Mouse (Mus musculus) midbrain, embryonic 12.5 days (tissue): ENCODE measurements around the gene Cx3cr1. TPM values are rescaled to one million over a fixed set of nuclear protein-coding genes. Genes with fewer than 3 reads are reported as not detected.
"Not testable (repeated sequence)": the region's sequence is repeated elsewhere in the genome, so short reads cannot be mapped to it uniquely, and the experiment has no call there.

Experiments
- ATAC-seq: fragments of 200-750 bp; cut with Nextera tagmentation; 2 replicates; pipeline ENCODE4 v1.8.0; 2017; ENCODE audit warnings: low read depth, moderate TSS enrichment, moderate library complexity; ENCODE audit not compliant: low FRiP score
- H3K27ac ChIP-seq: fragments of 300-500 bp; sonication (generic); replicated peaks from 2 replicates; pipeline ENCODE4 v1.5.1; 2016; ENCODE audit warnings: mild to moderate bottlenecking
- H3K27me3 ChIP-seq: fragments of 300-500 bp; sonication (generic); 2 replicates; pipeline ENCODE4 v1.6.1; 2016; ENCODE audit warnings: mild to moderate bottlenecking
- H3K36me3 ChIP-seq: fragments of 300-500 bp; sonication (generic); 2 replicates; pipeline ENCODE4 v1.6.1; 2016
- H3K4me1 ChIP-seq: fragments of 300-500 bp; sonication (generic); 2 replicates; pipeline ENCODE4 v1.6.1; 2016
- H3K4me2 ChIP-seq: fragments of 300-500 bp; sonication (generic); replicated peaks from 2 replicates; pipeline ENCODE4 v1.6.1; 2016; ENCODE audit warnings: mild to moderate bottlenecking, moderate library complexity
- H3K4me3 ChIP-seq: fragments of 300-500 bp; sonication (generic); 2 replicates; pipeline ENCODE4 v1.5.1; 2016; ENCODE audit warnings: mild to moderate bottlenecking
- H3K9ac ChIP-seq: fragments of 300-500 bp; sonication (generic); replicated peaks from 2 replicates; pipeline ENCODE4 v1.6.1; 2016; ENCODE audit warnings: mild to moderate bottlenecking, moderate library complexity
- H3K9me3 ChIP-seq: fragments of 300-500 bp; sonication (generic); 2 replicates; pipeline ENCODE4 v1.6.1; 2016; ENCODE audit warnings: mild to moderate bottlenecking
- WGBS: fragments of 180-500 bp; shearing (Covaris S2); methylation state at CpG from one replicate; pipeline ENCODE4 v1.1.7; 2016; 5-methylcytosine and 5-hydroxymethylcytosine counted together
- polyA plus RNA-seq: library from polyadenylated mRNA; unstranded; fragments of >200 nt; fragmentation: Nextera tagmentation; extraction: Ambion mirVana; gene quantifications from 2 replicates; pipeline ENCODE4 v1.2.1, GENCODE M21; 2016

Cx3cr1 gene
- 7.0 and 7.7 TPM in 2 replicates for polyA plus RNA-seq

DNA sequence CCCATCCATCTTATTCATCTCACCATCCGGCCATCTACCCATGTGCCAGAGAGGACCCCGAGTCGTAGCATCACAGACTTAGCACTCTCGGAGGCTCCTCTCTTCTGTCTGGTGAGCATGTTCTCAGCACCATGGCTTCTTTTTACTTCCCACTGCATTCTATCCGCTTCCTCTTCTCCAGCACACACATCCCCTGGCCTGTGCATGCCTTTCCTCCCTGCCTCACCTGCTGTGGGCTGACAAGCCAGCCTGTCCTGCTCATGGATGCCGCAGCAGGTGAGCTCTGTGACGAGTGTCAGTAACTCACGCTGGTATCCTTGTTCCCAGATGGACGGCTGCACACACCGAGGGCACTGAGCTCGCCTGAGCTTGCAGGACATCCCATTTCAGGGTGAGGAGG, at the start of gene Cx3cr1:
Gene Cx3cr1, minus strand, starts transcription at position 101 of the 400 bp plus-strand sequence.
- Histone ChIP-seq H3K27ac (no peak within 1 kb of the TSS), H3K9ac (no peak within 1 kb of the TSS), H3K9me3 (no peaks in the 10 kb centered on the region), H3K4me3 (no peak within 1 kb of the TSS), H3K4me1 (no peaks in the 10 kb centered on the region), H3K36me3 (no peaks in the 10 kb centered on the region), H3K4me2 (no peak within 1 kb of the TSS), H3K27me3 (no peaks in the 10 kb centered on the region; the same call in none of the 2 replicates)
- 87% methylated on average over 11 of the region's 11 CpGs for WGBS
- no peak for ATAC-seq

GRCm38 (mm10) chr9:120118212-120118611, 48.5 kb upstream of the Cx3cr1 start:
- Histone ChIP-seq H3K27ac (no peak overlapping the region), H3K4me2 (no peak overlapping the region), H3K9me3 (no peaks in the 10 kb centered on the region), H3K9ac (no peak overlapping the region), H3K4me3 (no peak overlapping the region), H3K27me3 (no peaks in the 10 kb centered on the region), H3K4me1 (no peaks in the 10 kb centered on the region), H3K36me3 (peaks cover 58% of the 10 kb centered on the region)
- WGBS = 93% methylated on average over 4 of the region's 4 CpGs
- no peak for ATAC-seq

DNA sequence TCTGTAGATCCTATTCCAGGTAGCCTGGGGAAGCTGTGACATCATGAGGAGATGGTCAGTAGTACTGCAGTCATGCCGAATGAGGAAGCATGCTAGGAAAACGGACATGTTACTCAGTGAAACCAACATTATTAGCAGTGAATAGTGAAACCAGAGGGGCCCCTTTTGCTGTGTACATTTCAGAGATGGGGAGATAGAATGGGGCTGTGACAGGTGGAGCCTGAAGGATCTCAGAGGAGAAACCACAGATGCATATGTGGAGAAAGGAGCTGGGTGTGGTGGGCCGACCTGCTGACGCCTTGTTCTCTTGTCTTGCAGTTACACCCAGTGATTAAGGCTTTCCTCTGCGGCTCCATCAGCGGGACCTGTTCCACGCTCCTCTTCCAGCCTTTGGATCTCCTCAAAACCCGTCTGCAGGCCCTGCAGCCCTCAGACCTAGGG, 46.5 kb upstream of the Cx3cr1 start:
- H3K4me3 ChIP-seq = no peak overlapping the region
- no peak overlapping the region for H3K27ac ChIP-seq
- H3K36me3 ChIP-seq = peaks cover 44% of the 10 kb centered on the region
- H3K27me3 ChIP-seq = no peaks in the 10 kb centered on the region
- WGBS = 91% methylated on average over 8 of the region's 8 CpGs
- H3K4me1 ChIP-seq = peaks cover 3% of the 10 kb centered on the region
- H3K9me3 ChIP-seq = no peaks in the 10 kb centered on the region
- no peak overlapping the region for H3K4me2 ChIP-seq
- no peak overlapping the region for H3K9ac ChIP-seq
- no peak for ATAC-seq

- no peak overlapping the region for H3K4me3 ChIP-seq
- H3K4me1 ChIP-seq = peaks cover 7% of the 10 kb centered on the region
- ATAC-seq = no peak
- no peak overlapping the region for H3K4me2 ChIP-seq
- WGBS = 79% methylated on average over 5 of the region's 5 CpGs
- H3K9me3 ChIP-seq = no peaks in the 10 kb centered on the region
- no peaks in the 10 kb centered on the region for H3K27me3 ChIP-seq
- no peak overlapping the region for H3K9ac ChIP-seq
- peaks cover 38% of the 10 kb centered on the region for H3K36me3 ChIP-seq
- no peak overlapping the region for H3K27ac ChIP-seq
Measured at GRCm38 (mm10) chr9:120115580-120115979, 45.9 kb upstream of the Cx3cr1 start.

GRCm38 (mm10) chr9:120114789-120115151, 45.1 kb upstream of the Cx3cr1 start:
- Histone ChIP-seq H3K9ac (no peak overlapping the region), H3K4me3 (no peak overlapping the region), H3K27ac (no peak overlapping the region), H3K4me1 (peaks cover 7% of the 10 kb centered on the region), H3K4me2 (no peak overlapping the region), H3K36me3 (peaks cover 30% of the 10 kb centered on the region), H3K9me3 (no peaks in the 10 kb centered on the region), H3K27me3 (no peaks in the 10 kb centered on the region)
- WGBS = 95% methylated on average over 2 of the region's 2 CpGs
- ATAC-seq = no peak

DNA sequence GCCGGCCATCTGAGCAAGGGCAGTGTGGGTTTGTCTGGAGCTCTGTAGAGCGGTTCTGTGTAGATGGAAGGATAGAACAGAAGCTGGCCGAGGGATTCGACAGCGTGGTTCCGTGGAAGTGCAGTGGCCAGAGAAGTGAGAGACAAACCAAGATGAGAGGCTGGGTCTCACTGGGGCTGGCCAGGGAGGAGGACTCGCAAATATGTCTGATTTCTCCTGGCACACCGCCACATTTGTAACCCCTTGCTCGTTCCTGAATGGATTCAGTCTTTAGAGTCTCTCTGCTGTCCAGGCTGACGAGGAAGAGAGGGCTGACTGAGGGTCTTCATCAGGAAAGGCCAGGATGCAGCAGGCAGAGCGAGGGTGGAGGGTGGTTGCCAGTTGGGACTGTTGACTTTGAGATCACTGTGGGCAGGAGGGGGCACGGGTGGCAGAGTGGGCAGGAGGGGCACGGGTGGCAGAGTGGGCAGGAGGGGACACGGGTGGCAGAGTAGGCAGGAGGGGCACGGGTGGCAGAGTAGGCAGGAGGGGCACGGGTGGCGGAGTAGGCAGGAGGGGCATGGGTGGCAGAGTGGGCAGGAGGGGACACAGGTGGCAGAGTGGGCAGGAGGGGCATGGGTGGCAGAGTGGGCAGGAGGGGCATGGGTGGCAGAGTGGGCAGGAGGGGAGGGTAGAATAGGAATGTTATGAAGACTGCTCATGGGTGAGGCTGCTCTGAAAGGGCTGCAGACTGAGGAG, 44.5 kb upstream of the Cx3cr1 start:
- 94% methylated on average over 17 of the region's 17 CpGs for WGBS
- H3K4me1 ChIP-seq = peaks cover 7% of the 10 kb centered on the region
- no peak for ATAC-seq
- H3K4me3 ChIP-seq = no peak overlapping the region
- H3K27ac ChIP-seq = no peak overlapping the region
- peaks cover 26% of the 10 kb centered on the region for H3K36me3 ChIP-seq
- H3K9ac ChIP-seq = no peak overlapping the region
- no peaks in the 10 kb centered on the region for H3K9me3 ChIP-seq
- H3K4me2 ChIP-seq = no peak overlapping the region
- no peaks in the 10 kb centered on the region for H3K27me3 ChIP-seq

GRCm38 (mm10) chr9:120113456-120113855, 43.8 kb upstream of the Cx3cr1 start:
- no peaks in the 10 kb centered on the region for H3K27me3 ChIP-seq
- H3K9me3 ChIP-seq = no peaks in the 10 kb centered on the region
- H3K4me1 ChIP-seq = peaks cover 7% of the 10 kb centered on the region
- H3K4me2 ChIP-seq = no peak overlapping the region
- no peak overlapping the region for H3K9ac ChIP-seq
- H3K27ac ChIP-seq = no peak overlapping the region
- H3K36me3 ChIP-seq = peaks cover 21% of the 10 kb centered on the region
- no peak for ATAC-seq
- no peak overlapping the region for H3K4me3 ChIP-seq
- 96% methylated on average over 7 of the region's 7 CpGs for WGBS

DNA sequence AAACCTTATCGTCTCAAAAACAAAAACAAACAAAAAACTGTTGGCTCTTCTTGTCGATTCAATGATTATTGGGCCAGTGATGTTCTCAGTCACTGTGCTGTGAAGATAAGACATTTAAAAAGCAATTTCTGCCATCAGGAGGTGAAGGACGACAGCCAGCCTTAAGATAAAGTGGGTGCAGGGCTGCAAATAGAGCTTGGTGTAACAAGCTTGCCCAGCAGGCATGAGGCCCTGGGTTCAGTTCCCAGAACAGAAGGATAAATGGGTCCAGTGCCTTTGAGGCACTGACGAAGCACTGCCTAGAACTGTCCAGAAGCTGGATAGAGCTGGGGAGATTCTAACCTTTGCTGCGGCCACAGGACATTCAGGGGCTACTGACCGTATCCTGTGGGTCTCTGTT, 42.8 kb upstream of the Cx3cr1 start:
- Histone ChIP-seq H3K4me2 (no peak overlapping the region), H3K4me1 (peaks cover 7% of the 10 kb centered on the region), H3K9me3 (no peaks in the 10 kb centered on the region), H3K36me3 (peaks cover 11% of the 10 kb centered on the region), H3K9ac (no peak overlapping the region), H3K4me3 (no peak overlapping the region), H3K27ac (no peak overlapping the region), H3K27me3 (no peaks in the 10 kb centered on the region)
- no peak for ATAC-seq
- 94% methylated on average over 6 of the region's 6 CpGs for WGBS

DNA sequence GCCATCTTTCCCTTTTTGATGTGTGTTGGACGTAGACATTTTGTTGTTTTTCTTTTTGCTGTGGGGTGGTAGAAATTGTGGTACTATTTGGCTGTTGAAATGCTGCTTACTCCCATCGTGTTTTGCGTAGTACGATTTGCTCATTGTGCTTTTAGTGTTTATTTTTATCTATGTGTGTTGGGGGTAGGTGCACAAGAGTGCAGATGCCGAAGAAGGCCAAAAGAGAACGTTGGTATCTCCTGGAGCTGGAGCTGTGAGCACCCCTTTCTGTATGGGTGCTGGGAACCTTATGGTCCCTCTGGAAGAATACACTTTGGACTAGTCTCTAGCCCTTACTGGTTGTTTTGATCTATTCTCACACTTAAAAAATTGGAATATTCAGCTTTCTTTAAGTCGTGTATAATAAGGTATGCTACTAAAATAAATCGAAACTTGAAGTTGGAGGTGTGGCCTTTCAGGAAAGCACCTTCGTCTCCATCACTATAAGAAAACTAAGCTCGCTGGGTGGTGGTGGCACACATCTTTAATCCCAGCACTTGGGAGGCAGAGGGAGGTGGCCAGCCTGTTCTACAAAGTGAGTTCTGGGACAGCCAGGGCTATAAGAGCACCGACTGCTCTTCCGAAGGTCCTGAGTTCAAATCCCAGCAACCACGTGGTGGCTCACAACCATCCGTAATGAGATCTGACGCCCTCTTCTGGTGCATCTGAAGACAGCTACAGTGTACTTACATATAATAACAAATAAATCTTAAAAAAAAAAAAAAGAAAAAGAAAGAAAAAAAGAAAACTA, 41.7 kb upstream of the Cx3cr1 start:
- H3K9me3 ChIP-seq = no peaks in the 10 kb centered on the region
- H3K4me3 ChIP-seq = peak overlapping the region; percentile 84
- 0 out of 2 replicates have a peak overlapping the region, but pooled peaks have one; percentile 4 for H3K9ac ChIP-seq
- peak overlapping the region; percentile 92 for H3K27ac ChIP-seq
- no peak for ATAC-seq
- H3K27me3 ChIP-seq = no peaks in the 10 kb centered on the region
- H3K4me1 ChIP-seq = peaks cover 7% of the 10 kb centered on the region
- 84% methylated on average over 15 of the region's 15 CpGs for WGBS
- peak overlapping the region; percentile 58 for H3K4me2 ChIP-seq
- no peaks in the 10 kb centered on the region for H3K36me3 ChIP-seq

DNA sequence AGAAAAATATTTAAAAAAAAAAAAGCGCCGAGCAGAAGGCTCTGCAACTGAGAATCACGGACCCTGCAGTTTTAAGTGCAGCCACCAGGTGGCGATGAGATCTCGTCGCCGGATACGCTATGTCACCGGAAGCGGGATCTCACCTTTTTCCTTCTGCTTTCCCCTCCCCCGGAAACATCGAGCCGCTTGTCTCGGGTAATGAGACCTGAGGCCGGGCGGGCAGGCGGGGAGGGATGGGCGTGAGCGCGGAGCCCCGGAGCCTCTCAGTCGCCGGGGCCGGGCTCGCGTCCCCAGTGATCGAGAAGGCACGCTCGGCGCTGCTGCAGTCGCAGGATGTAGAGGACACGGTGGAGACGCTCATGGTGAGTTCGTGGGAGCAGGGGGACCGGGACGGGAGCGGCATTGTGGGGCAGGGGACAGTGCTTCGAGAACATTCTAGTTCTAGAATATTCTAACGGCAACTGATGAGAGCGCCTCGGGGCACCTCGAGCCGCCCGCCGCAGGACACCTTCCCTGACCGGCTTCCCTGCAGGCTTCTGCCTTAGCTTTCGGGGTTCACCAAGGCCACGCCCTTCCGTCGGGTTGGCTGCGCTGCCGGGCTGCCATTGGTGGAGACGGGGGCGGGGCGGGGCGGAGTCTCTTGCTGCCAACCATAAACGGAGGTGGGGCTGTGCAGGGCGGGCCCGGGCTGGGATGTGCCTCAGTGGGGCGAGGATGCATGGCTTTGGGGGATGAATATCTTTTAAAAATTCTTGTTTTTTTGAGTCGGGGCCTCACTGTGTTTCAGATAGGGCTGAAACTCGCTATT, 40.7 kb upstream of the Cx3cr1 start, which contains the start of gene Slc25a38:
Gene Slc25a38, plus strand, starts transcription at position 164 of the 808 bp plus-strand sequence.
- H3K36me3 ChIP-seq = no peaks in the 10 kb centered on the region
- peak within 1 kb of the TSS; percentile 75 for H3K9ac ChIP-seq
- peaks cover 7% of the 10 kb centered on the region for H3K4me1 ChIP-seq
- no peaks in the 10 kb centered on the region for H3K9me3 ChIP-seq
- peak within 1 kb of the TSS; percentile 58 for H3K4me2 ChIP-seq
- 1% methylated on average over 62 of the region's 62 CpGs for WGBS
- peak; percentile 97 for ATAC-seq
- H3K4me3 ChIP-seq = peak within 1 kb of the TSS; percentile 84
- peak within 1 kb of the TSS; percentile 92 for H3K27ac ChIP-seq
- H3K27me3 ChIP-seq = no peaks in the 10 kb centered on the region

DNA sequence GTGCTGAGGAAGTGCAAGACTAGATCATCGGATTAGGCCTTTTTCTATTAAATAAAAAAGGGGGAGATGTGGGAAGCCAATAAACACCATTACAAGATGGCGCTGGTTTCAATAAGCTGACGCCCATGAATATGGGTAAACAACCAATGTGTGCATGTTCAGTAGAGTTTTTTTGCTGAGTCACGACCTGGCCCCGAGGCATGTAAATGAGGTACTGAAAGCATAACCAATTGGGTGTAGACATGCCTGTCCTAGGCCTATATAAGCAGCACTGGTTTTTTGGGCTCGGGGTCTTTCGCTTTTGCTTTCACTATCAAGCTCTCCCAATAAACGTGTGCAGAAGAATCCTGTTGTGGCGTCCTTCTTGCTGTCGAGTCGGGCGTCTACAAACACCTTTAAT, 39.3 kb upstream of the Cx3cr1 start:
- not testable (repeated sequence) for H3K9me3 ChIP-seq, H3K9ac ChIP-seq, ATAC-seq, H3K27ac ChIP-seq, H3K27me3 ChIP-seq, H3K4me1 ChIP-seq, H3K4me2 ChIP-seq, H3K36me3 ChIP-seq, H3K4me3 ChIP-seq
- 93% methylated on average over 12 of the region's 12 CpGs for whole genome bisulfite sequencing
